Mouse (Mus musculus) liver, postnatal 0 days (tissue): ENCODE measurements around the gene Ndufaf3.

Experiments used
- CTCF ChIP-seq: sonication (generic); IDR thresholded peaks from 2 replicates; pipeline ENCODE4 v1.5.1; 2016; ENCODE audit warnings: antibody characterized with exemption, low read depth
- EP300 ChIP-seq: IDR thresholded peaks from 2 replicates; pipeline ENCODE4 v1.6.1; 2016; ENCODE audit warnings: antibody characterized with exemption, low read depth, mild to moderate bottlenecking

DNA sequence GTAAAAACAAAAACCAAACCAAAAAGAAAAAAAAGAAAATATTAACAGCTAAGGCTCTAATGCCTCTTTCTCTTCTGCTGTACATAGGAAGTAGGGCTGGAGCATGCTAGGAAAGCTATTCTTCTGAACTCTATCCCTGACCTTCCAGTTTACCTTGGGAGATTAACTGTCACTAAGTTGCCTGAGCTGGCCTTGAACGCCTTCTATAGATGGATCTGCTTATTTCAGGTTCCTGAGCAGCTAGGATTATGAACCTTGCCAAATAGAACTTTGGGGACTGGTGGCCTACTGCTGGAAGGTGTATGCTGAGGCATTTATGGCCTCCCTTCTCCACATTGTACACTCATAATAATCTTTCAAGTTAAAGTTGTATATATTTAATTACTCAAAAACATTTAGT is 36.3 kb downstream of the Ndufaf3 start:
- TF ChIP-seq CTCF (no peak), EP300 (no peak)
